Mouse (Mus musculus) v-Abl transformed pro-B cells (cell line): ENCODE results near the gene Ece1.

Experiments
- in situ Hi-C, 2 experiments: fragments of 400-800 bp; cut with MboI; formaldehyde crosslinking; loops; one replicate each; pipeline ENCODE4 v1.15.1; 2025; ENCODE audit not compliant: unreplicated experiment in 2 of 2

Ece1 gene

GRCm38 (mm10) chr4:138000682-138001081 lies 138.6 kb downstream of the Ece1 start:
- in situ Hi-C loops: no loop called here

- in situ Hi-C loops: no loop called here
These were observed 142.0 kb downstream of the Ece1 start for GRCm38 (mm10) chr4:138003909-138004610.

GRCm38 (mm10) chr4:138005781-138006180 lies 143.7 kb downstream of the Ece1 start:
- in situ Hi-C loops: no loop called here

GRCm38 (mm10) chr4:138006951-138007613 lies 145.0 kb downstream of the Ece1 start:
- in situ Hi-C loops: no loop called here

- in situ Hi-C loops: no loop called here
These were observed 146.6 kb downstream of the Ece1 start for GRCm38 (mm10) chr4:138008646-138009045.

GRCm38 (mm10) chr4:138009786-138010502 lies 147.9 kb downstream of the Ece1 start:
- in situ Hi-C loops: no loop called here

GRCm38 (mm10) chr4:138013723-138014479 lies 151.9 kb downstream of the Ece1 start:
- in situ Hi-C loops: no loop called here
